Mouse (Mus musculus) megakaryocyte progenitor cell, adult 5-6 weeks (primary cell): ENCODE results near the gene Fga. TPM values are rescaled to one million over a fixed set of nuclear protein-coding genes. Genes with fewer than 3 reads are reported as not detected.

Experiments
- ATAC-seq: replicated peaks from 2 replicates; pipeline ENCODE4 v1.8.0; 2016; ENCODE audit warnings: mild to moderate bottlenecking, moderate TSS enrichment, inconsistent platforms; ENCODE audit not compliant: poor library complexity
- total RNA-seq, 2 experiments: library from RNA; stranded (forward) in 1 of 2; stranded (reverse) in 1 of 2; fragments of 157-497, 149-512 nt in 1 of 2; fragments of 200-1000 nt in 1 of 2; gene quantifications; 2 replicates each; pipeline versions ENCODE4 v1.2.3 to v1.2.4; 2015 to 2017

Fga gene
- total RNA-seq, 2 experiments from 2014 or later, result not detected

- no peak for ATAC-seq
These were observed 840 bp upstream of the Fga start for GRCm38 (mm10) chr3:83025036-83025435.

- ATAC-seq, result no peak
These were observed 1.8 kb downstream of the Fga start for GRCm38 (mm10) chr3:83027546-83028251.

- ATAC-seq, result no peak
These were observed 4.5 kb downstream of the Fga start for GRCm38 (mm10) chr3:83030331-83030730.

- no peak for ATAC-seq
These were observed 7.0 kb downstream of the Fga start for GRCm38 (mm10) chr3:83032746-83033308.

- no peak for ATAC-seq
These were observed 7.9 kb downstream of the Fga start for GRCm38 (mm10) chr3:83033801-83034200.

GRCm38 (mm10) chr3:83038865-83039264, 13.0 kb downstream of the Fga start:
- no peak for ATAC-seq

- ATAC-seq, result no peak
These were observed 13.8 kb downstream of the Fga start for GRCm38 (mm10) chr3:83039666-83040065.

GRCm38 (mm10) chr3:83042451-83042850, 16.6 kb downstream of the Fga start:
- ATAC-seq, result no peak

GRCm38 (mm10) chr3:83046649-83047048, 20.8 kb downstream of the Fga start:
- ATAC-seq, result no peak

GRCm38 (mm10) chr3:83049680-83050079, 23.8 kb downstream of the Fga start, which contains the start of gene Fgb:
TSS of gene Fgb (minus strand) at chr3:83049863.
- ATAC-seq, result no peak

GRCm38 (mm10) chr3:83050661-83051060, 24.8 kb downstream of the Fga start:
- ATAC-seq, result no peak

- ATAC-seq, result no peak
These were observed 26.2 kb downstream of the Fga start for GRCm38 (mm10) chr3:83052102-83052501.

- ATAC-seq, result no peak
These were observed 27.2 kb downstream of the Fga start for GRCm38 (mm10) chr3:83053126-83053525.

- peak; percentile 38 for ATAC-seq
These were observed 27.9 kb downstream of the Fga start for GRCm38 (mm10) chr3:83053758-83054157.

GRCm38 (mm10) chr3:83054759-83055158, 28.9 kb downstream of the Fga start:
- no peak for ATAC-seq

- peak; percentile 89 for ATAC-seq
These were observed 29.6 kb downstream of the Fga start, which contains the start of gene Plrg1 for GRCm38 (mm10) chr3:83055281-83056038. TSS of gene Plrg1 (plus strand) at chr3:83055522.

- no peak for ATAC-seq
These were observed 31.2 kb downstream of the Fga start for GRCm38 (mm10) chr3:83057046-83057445.

GRCm38 (mm10) chr3:83067920-83068319, 42.0 kb downstream of the Fga start:
- no peak for ATAC-seq

GRCm38 (mm10) chr3:83068869-83069268, 43.0 kb downstream of the Fga start:
- no peak for ATAC-seq

- ATAC-seq, result no peak
These were observed 44.4 kb downstream of the Fga start for GRCm38 (mm10) chr3:83070231-83070630.

GRCm38 (mm10) chr3:83076563-83076962, 50.7 kb downstream of the Fga start:
- ATAC-seq, result no peak

- peak; percentile 99 for ATAC-seq
These were observed 54.7 kb downstream of the Fga start for GRCm38 (mm10) chr3:83080567-83081055.
